Mouse (Mus musculus) 3134 (cell line): ENCODE results near the gene Cbfa2t2.

Source experiments
- DNase-seq: peaks from one replicate; pipeline ENCODE4 v3.0.0-alpha.2; 2011; ENCODE audit warnings: low spot score; ENCODE audit not compliant: insufficient read length; ENCODE audit errors: extremely low read depth

The Cbfa2t2 gene

GRCm38 (mm10) chr2:154423548-154423947 is 12.7 kb upstream of the Cbfa2t2 start:
- DNase-seq = no peak

- no peak for DNase-seq
Observed at GRCm38 (mm10) chr2:154425522-154425921, 10.8 kb upstream of the Cbfa2t2 start.

GRCm38 (mm10) chr2:154426188-154426904 is 9.9 kb upstream of the Cbfa2t2 start:
- DNase-seq = no peak

GRCm38 (mm10) chr2:154426905-154427852 is 9.1 kb upstream of the Cbfa2t2 start:
- DNase-seq = no peak

- peak; percentile 15 for DNase-seq
Observed at GRCm38 (mm10) chr2:154427853-154428360, 8.4 kb upstream of the Cbfa2t2 start.

GRCm38 (mm10) chr2:154430566-154430965 is 5.7 kb upstream of the Cbfa2t2 start:
- no peak for DNase-seq

GRCm38 (mm10) chr2:154432696-154433095 is 3.6 kb upstream of the Cbfa2t2 start:
- no peak for DNase-seq

GRCm38 (mm10) chr2:154433391-154433790 is 2.9 kb upstream of the Cbfa2t2 start:
- no peak for DNase-seq

GRCm38 (mm10) chr2:154434690-154435089 is 1.6 kb upstream of the Cbfa2t2 start:
- DNase-seq = no peak

GRCm38 (mm10) chr2:154436076-154436457 is 214 bp upstream of the Cbfa2t2 start:
- peak; percentile 96 for DNase-seq

GRCm38 (mm10) chr2:154437191-154437527 is 878 bp downstream of the Cbfa2t2 start:
- no peak for DNase-seq

- no peak for DNase-seq
Observed at GRCm38 (mm10) chr2:154440453-154440852, 4.2 kb downstream of the Cbfa2t2 start.

GRCm38 (mm10) chr2:154447821-154448220 is 11.5 kb downstream of the Cbfa2t2 start:
- no peak for DNase-seq

- DNase-seq = no peak
Observed at GRCm38 (mm10) chr2:154448633-154449032, 12.4 kb downstream of the Cbfa2t2 start.

GRCm38 (mm10) chr2:154452951-154453350 is 16.7 kb downstream of the Cbfa2t2 start:
- DNase-seq = no peak

- no peak for DNase-seq
Observed at GRCm38 (mm10) chr2:154454099-154454498, 17.8 kb downstream of the Cbfa2t2 start.

- DNase-seq = no peak
Observed at GRCm38 (mm10) chr2:154454605-154455004, 18.3 kb downstream of the Cbfa2t2 start.

- no peak for DNase-seq
Observed at GRCm38 (mm10) chr2:154455776-154456175, 19.5 kb downstream of the Cbfa2t2 start.

GRCm38 (mm10) chr2:154456621-154457020 is 20.3 kb downstream of the Cbfa2t2 start:
- no peak for DNase-seq

GRCm38 (mm10) chr2:154459262-154459661 is 23.0 kb downstream of the Cbfa2t2 start:
- DNase-seq = no peak

- peak; percentile 29 for DNase-seq
Observed at GRCm38 (mm10) chr2:154459851-154460250, 23.6 kb downstream of the Cbfa2t2 start.
